Mouse (Mus musculus) liver, embryonic 12.5 days (tissue): ENCODE measurements at regions not wholly inside any gene's neighbourhood (a gene's known extent, or its start where the extent isn't known, plus 50 kb on each side); places are given as distances from the start of the nearest gene placed in this dataset.

Experiments
- ATAC-seq: fragments of 200-750 bp; cut with Nextera tagmentation; 2 replicates; pipeline ENCODE4 v1.8.0; 2017; ENCODE audit warnings: moderate number of reproducible peaks, mild to moderate bottlenecking, moderate library complexity
- H3K27ac ChIP-seq: fragments of 300-500 bp; sonication (generic); 2 replicates; pipeline ENCODE4 v1.5.1; 2016; ENCODE audit warnings: mild to moderate bottlenecking
- H3K27me3 ChIP-seq: fragments of 300-500 bp; sonication (generic); replicated peaks from 2 replicates; pipeline ENCODE4 v1.6.1; 2016; ENCODE audit warnings: mild to moderate bottlenecking, moderate library complexity
- H3K36me3 ChIP-seq: fragments of 300-500 bp; sonication (generic); 2 replicates; pipeline ENCODE4 v1.6.1; 2016; ENCODE audit warnings: mild to moderate bottlenecking, moderate library complexity
- H3K4me1 ChIP-seq: fragments of 300-500 bp; sonication (generic); 2 replicates; pipeline ENCODE4 v1.6.1; 2016
- H3K4me2 ChIP-seq: fragments of 300-500 bp; sonication (generic); 2 replicates; pipeline ENCODE4 v1.6.1; 2016; ENCODE audit warnings: mild to moderate bottlenecking, moderate library complexity
- H3K4me3 ChIP-seq: fragments of 300-500 bp; sonication (generic); 2 replicates; pipeline ENCODE4 v1.5.1; 2016; ENCODE audit warnings: mild to moderate bottlenecking, moderate library complexity
- H3K9ac ChIP-seq: fragments of 300-500 bp; sonication (generic); 2 replicates; pipeline ENCODE4 v1.6.1; 2016; ENCODE audit warnings: mild to moderate bottlenecking, moderate library complexity
- H3K9me3 ChIP-seq: fragments of 300-500 bp; sonication (generic); replicated peaks from 2 replicates; pipeline ENCODE4 v1.6.1; 2016; ENCODE audit warnings: mild to moderate bottlenecking, moderate library complexity
- WGBS: fragments of 180-500 bp; shearing (Covaris S2); methylation state at CpG from one replicate; pipeline ENCODE4 v1.1.7; 2016; ENCODE audit not compliant: insufficient replicate concordance; 5-methylcytosine and 5-hydroxymethylcytosine counted together

DNA sequence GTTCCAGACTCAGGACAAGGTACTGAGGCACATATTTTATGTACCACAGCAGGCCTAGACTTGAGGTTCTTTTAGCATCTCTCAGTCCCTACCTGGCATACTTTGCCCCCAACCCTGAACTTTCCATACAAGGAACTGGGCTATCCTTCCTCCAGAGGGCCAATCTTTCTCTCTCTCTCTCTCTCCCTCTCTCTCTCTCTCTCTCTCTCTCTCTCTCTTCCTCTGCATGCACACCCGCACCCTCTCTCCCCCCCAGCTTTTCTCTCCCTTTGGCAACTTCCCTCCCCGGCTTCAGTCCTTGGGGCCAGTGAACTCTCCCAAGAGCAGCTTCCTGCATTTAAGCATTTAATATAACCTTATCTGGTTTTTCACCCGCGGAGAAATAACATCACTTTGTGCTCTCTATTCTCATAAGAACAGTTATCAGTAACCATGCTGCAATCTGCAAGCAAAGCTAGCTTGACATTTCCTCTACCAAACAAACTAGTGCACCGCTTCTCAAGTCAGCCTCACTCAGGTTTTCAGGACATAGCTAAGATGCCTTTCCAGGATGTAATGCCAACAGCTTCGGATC, 53.3 kb upstream of the Eif4g2 start:
- no peak overlapping the region; the same call in 1 of the 2 replicates for H3K9ac ChIP-seq
- no peaks in the 10 kb centered on the region for H3K36me3 ChIP-seq
- no peak overlapping the region for H3K4me3 ChIP-seq
- no peaks in the 10 kb centered on the region for H3K9me3 ChIP-seq
- peaks cover 38% of the 10 kb centered on the region for H3K4me1 ChIP-seq
- no peak overlapping the region for H3K4me2 ChIP-seq
- WGBS = 41% methylated on average over 6 of the region's 6 CpGs
- no peak for ATAC-seq
- H3K27me3 ChIP-seq = peaks cover 11% of the 10 kb centered on the region
- peak overlapping the region; percentile 38; the same call in 1 of the 2 replicates for H3K27ac ChIP-seq

- ATAC-seq = no peak
- Histone ChIP-seq H3K9me3 (no peaks in the 10 kb centered on the region), H3K36me3 (no peaks in the 10 kb centered on the region), H3K27me3 (peaks cover 15% of the 10 kb centered on the region), H3K4me3 (no peak overlapping the region), H3K4me1 (peaks cover 36% of the 10 kb centered on the region), H3K9ac (no peak overlapping the region), H3K4me2 (no peak overlapping the region), H3K27ac (no peak overlapping the region)
- 83% methylated on average over 2 of the region's 2 CpGs for WGBS
Measured at GRCm38 (mm10) chr7:111134496-111134895, 51.7 kb upstream of the Eif4g2 start.
